Mouse (Mus musculus) thymus, postnatal 10 days (tissue): ENCODE results near the gene Pltp.
A peak's percentile ranks its signal among the peaks of the same experiment; 100 is the strongest.

Experiments used
- DNase-seq, 2 experiments: peaks; one replicate each; pipeline ENCODE4 v3.0.0; 2021; ENCODE audit warnings: low spot score in 2 of 2

The Pltp gene

GRCm38 (mm10) chr2:164857101-164857821, at the start of gene Pltp:
Gene Pltp, minus strand, starts transcription at chr2:164857711.
- no peak for DNase-seq

DNA sequence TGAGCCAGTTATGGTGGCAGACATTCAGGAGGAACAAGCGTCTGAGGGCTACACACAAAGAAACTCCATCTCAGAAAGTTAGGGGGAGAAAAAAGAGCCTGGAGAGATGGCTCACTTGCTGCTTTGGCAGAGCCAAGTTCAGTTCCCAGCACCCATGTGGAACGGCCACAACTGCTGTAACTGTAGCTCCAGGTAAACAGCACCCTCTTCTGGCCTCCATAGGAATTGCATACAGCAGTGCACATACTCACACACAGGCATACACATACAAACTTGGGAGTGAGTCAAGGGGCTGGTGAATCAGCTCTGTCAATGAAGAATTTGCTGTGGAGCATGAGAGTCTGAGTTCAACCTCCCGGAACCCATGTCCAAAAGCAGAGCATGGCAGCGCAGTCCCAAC, 48.6 kb upstream of the Pltp start:
- DNase-seq = no peak

- DNase-seq = no peak
These were observed 46.0 kb upstream of the Pltp start for GRCm38 (mm10) chr2:164903496-164903895.

DNA sequence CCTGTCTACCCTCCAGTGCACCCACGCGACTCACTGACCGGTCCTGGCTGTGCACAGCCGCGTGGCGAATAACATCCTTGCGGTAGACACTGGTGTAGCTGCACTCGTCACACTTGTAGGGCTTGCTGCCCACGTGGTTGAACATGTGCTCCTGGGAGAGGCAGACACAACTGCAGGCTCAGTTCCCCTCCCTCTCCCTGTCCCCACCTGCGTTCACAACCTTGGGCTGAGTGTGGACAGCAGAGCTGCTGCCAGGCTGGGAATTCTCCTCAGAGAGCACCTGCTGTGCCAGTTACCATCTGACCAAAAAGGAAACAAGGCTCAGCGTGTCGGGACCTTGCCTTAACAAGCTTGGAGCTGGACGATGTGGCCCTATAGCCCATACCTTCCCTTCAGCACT, 43.9 kb upstream of the Pltp start:
- no peak for DNase-seq

- DNase-seq = no peak
These were observed 42.4 kb upstream of the Pltp start for GRCm38 (mm10) chr2:164899723-164900459.

DNA sequence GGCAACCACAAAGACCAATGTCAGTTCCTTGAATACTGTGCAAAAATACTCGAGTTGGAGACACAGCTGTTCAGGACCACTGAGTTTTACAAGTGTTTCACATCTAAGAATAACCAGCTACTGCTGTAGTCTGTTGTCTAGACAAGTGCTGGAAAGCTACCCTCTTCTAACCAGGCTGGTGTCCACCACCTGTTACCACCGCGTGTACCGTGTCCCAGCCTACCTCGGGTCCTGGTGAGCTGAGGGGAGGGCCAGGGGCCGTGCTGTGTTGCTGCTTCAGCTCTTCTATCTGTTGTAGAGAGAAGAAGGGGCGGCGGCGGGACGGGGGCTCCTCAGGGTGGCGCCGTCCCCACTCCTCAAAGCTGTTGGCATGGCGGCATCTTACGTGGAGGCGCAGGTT, 41.5 kb upstream of the Pltp start:
- DNase-seq = no peak

GRCm38 (mm10) chr2:164898008-164898407, 40.5 kb upstream of the Pltp start:
- DNase-seq = peak in 1 of 2 experiments; percentile 39

DNA sequence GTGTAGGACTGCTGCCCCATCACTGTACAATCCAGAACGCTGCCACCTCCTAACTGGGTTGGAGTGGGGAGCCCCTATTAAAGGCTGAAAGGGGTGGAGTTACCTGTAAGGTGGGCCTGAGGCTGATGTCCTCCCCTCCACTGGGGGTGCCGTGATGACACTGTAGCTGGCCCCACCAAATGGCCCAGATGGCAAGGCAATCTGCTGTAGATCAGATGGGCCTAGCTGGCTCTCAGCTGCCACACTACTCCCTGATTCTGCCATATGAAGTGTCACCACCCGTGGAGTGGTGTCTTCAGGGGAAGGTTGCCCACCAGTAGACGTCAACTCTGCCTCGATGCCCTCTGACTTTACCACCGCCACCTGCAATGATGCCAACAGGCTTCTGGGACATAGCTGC, 38.4 kb upstream of the Pltp start:
- DNase-seq = no peak

DNA sequence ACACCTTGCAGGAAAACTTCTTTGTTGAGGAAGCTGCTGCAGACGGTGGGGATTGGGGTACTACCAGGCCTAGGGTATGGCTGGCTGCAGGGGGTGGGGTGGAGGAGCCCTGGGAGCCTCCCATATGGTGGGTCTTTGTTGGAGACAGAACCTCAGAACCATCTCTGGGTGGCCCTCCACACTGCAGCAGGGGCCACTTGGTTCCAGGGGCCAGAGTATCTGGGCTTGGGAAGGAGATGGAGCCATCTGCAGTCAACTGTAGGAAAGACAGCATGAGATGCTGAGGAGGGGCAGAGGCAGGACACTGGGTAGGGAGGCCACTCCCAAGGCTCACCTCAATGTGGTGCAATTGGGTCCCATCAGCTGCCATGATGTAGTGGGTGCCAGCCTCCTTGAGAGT, 37.1 kb upstream of the Pltp start:
- no peak for DNase-seq

DNA sequence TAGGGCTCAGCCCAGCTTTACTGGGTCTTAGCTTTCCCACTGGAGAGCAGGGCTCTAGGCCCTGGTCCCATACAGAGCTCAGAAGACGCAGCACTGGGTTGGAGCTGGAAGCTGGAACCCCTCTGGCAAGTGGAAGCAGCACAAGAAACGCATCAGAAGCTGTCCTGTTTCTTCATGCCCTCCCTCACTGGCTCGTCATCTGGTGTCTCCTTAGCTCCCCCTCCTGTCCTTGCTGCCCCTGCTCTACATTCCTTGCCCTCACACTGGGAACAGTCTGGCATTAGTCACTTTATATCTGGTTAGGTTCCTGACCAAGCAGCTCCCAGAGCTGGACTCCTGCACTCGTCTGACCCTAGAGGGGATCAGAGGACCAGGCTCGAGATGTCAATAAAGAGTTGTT, 36.5 kb upstream of the Pltp start:
- no peak for DNase-seq

DNA sequence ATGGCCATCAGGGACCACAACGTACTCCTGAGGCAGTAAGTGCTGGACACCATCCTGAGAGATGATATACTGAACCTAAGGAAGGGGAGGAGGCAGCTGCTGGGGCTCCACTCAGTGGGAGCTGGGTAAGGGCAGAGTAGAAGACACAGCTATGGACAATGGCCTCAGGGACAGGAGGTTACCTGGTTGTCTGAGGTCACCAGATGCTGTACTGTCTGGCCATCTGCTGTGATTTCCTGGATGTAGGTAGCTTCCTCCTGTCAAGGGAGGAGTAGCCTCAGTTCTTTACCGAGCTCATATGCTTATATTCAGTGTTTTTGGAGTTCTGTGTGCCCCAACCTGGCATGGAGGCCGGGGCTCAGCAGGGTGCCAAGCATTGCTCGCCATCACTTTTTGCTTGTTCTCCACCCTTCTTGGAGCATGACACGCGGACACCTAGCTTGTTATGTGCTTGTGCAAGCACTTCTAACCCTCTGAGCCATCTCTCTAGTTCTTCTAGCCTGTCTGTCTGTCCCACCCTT, 35.2 kb upstream of the Pltp start:
- no peak for DNase-seq

DNA sequence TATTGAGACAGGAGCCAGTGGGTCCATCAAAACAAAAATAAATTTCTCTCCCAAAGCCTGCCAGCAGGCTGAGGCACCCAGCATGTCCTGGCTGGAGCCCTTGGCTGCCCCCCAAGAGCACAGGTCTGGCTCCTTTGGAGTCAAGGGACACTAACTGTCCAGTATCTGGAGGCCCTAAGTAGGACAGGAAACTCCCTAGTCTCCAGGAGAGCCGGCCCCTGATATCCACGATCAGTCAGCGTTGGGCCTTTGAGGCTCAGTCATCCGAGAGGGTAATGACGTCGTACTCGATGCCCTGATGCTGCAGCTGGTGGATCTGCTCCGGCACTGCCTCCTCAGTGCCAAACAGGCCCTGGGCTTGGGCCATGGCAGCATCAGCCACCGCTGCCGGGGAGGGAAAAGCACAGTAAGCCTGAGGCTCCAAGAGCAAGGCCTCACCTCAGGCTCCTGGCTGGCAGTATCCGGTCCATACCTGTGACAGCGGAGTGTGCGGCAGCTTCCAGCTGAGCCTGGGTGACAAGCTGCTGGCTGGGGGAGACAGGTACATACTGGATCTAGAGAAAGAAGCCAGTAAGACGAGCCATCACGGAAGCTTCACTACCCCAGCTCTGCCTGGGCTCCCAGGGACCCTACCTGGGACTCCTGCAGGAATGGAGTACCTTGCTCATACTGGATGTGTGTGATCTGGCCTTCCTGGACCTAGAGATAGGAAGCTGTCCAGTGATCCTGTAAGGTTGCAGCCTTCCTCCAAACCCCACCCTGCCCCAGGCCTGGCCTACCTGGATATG, 34.6 kb upstream of the Pltp start:
- DNase-seq = no peak

- no peak for DNase-seq
These were observed 33.7 kb upstream of the Pltp start for GRCm38 (mm10) chr2:164891056-164891834.

DNA sequence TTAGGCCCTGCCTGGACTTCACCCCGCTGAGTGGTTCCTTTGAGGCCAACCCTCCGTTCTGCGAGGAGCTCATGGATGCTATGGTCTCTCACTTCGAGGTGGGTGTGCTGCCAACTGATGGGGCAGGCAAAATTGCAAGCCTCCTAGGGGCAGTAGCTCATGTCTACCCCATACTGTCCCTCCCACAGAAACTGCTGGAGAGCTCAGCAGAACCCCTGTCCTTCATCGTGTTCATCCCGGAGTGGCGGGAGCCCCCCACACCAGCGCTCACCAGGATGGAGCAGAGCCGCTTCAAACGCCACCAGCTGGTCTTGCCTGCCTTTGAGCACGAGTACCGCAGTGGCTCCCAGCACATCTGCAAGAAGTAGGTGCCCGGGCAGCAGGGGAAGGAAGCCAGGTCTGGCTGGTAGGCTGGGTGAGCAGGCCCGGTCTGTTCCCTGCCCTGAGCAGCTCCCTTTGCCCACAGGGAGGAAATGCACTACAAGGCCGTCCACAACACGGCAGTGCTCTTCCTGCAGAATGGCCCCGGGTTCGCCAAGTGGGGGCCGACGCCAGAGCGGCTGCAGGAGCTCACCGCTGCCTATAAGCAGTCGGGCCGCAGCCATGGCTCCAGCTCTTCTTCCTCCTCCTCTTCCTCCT, 33.0 kb upstream of the Pltp start:
- DNase-seq = no peak

GRCm38 (mm10) chr2:164889960-164890359, 32.4 kb upstream of the Pltp start:
- no peak for DNase-seq

DNA sequence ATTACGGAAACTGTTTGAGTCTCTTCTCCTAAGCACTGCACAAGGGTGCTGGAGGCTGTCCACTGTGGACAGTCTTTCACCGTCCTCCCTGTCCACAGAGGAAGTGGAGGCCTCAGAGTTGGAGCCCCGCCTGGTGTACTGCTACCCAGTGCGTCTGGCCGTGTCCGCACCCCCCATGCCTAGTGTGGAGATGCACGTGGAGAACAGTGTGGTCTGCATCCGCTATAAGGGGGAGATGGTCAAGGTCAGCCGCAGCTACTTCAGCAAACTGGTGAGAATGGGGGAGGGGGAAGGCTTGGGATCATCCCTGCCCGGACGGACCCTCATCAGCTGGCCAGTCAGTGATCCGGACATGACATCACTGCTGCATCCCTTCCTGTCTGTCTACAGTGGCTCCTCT, 31.5 kb upstream of the Pltp start:
- no peak for DNase-seq

GRCm38 (mm10) chr2:164886617-164887016, 29.1 kb upstream of the Pltp start:
- no peak for DNase-seq

DNA sequence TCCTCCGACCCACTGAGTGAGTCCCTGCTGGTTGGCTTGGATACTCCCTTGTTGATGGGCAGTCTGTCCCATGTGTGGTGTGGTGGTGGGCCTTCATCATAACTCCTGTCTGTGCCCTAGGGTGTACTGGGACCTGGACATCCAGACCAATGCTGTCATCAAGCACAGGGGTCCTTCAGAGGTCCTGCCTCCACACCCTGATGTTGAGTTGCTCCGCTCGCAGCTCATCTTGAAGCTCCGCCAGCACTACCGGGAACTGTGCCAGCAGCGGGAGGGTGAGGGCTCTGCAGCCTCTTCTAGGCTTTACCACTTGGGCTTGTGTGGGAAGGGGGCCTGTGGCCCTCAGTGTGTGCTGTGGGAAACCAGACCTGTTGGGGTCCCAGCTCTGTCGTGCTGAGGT, 28.3 kb upstream of the Pltp start:
- no peak for DNase-seq

- no peak for DNase-seq
These were observed 25.1 kb upstream of the Pltp start for GRCm38 (mm10) chr2:164882619-164883018.

DNA sequence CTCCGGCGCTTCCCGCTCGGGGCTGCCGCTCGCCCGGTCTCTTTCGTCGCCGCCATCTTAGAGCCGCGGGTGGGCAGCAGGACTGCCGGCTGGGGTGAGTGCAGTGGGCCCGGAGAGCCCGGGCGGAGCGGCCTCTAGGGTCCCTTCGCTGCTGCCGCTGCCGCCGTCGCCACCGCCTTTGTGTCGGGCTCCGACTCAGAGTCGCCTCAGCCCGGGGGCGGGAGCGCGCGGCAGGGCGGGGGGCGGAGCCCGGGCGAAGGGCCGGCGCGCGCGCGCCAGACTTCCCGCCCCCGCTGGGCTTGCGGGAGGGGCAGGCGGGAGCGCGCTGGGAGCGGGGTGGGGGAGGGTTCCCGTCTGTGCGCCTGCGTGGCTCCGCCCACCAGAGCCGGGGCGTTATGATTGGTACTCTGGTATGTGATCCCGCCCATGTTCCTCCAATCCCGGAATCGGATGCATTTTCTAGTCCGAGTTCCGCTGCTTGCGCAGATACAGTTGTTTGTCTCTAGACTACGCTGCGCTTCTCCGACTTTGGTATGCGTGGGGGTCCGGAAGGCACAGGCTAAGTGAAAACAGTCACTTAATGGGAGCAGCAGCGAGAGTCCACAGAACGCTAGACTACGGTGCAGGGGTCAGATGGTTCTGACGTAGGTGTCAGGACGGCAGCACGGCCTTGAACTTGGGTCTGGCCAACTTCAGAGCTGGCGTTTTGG, 22.2 kb upstream of the Pltp start:
- peak; percentile 93 to 95 for DNase-seq

- peak; percentile 93 to 97 for DNase-seq
These were observed 21.7 kb upstream of the Pltp start, which contains the start of gene Pcif1 for GRCm38 (mm10) chr2:164879228-164879567. Gene Pcif1, plus strand, starts transcription at chr2:164879304.
